Mouse (Mus musculus) liver, embryonic 15.5 days (tissue): ENCODE results near the gene Ncaph. TPM values are rescaled to one million over a fixed set of nuclear protein-coding genes. Genes with fewer than 3 reads are reported as not detected.
"Not testable (repeated sequence)": the region's sequence is repeated elsewhere in the genome, so short reads cannot be mapped to it uniquely, and the experiment has no call there.

ENCODE experiments used
- ATAC-seq: fragments of 200-750 bp; cut with Nextera tagmentation; 2 replicates; pipeline ENCODE4 v1.8.0; 2017; ENCODE audit warnings: moderate number of reproducible peaks, mild to moderate bottlenecking, moderate library complexity; ENCODE audit not compliant: insufficient read depth
- H3K27ac ChIP-seq: fragments of 300-500 bp; sonication (generic); replicated peaks from 2 replicates; pipeline ENCODE4 v1.5.1; 2015; ENCODE audit warnings: mild to moderate bottlenecking, inconsistent platforms
- H3K27me3 ChIP-seq: fragments of 300-500 bp; sonication (generic); 2 replicates; pipeline ENCODE4 v1.6.1; 2015; ENCODE audit warnings: mild to moderate bottlenecking, inconsistent platforms
- H3K36me3 ChIP-seq: fragments of 300-500 bp; sonication (generic); replicated peaks from 2 replicates; pipeline ENCODE4 v1.6.1; 2015; ENCODE audit warnings: moderate library complexity, mild to moderate bottlenecking, inconsistent platforms
- H3K4me1 ChIP-seq: fragments of 300-500 bp; sonication (generic); replicated peaks from 2 replicates; pipeline ENCODE4 v1.6.1; 2015; ENCODE audit warnings: inconsistent platforms
- H3K4me2 ChIP-seq: fragments of 300-500 bp; sonication (generic); 2 replicates; pipeline ENCODE4 v1.6.1; 2015; ENCODE audit warnings: moderate library complexity, mild to moderate bottlenecking, inconsistent platforms
- H3K4me3 ChIP-seq: fragments of 300-500 bp; sonication (generic); replicated peaks from 2 replicates; pipeline ENCODE4 v1.5.1; 2015; ENCODE audit warnings: mild to moderate bottlenecking, inconsistent platforms
- H3K9ac ChIP-seq: fragments of 300-500 bp; sonication (generic); 2 replicates; pipeline ENCODE4 v1.6.1; 2015; ENCODE audit warnings: moderate library complexity, mild to moderate bottlenecking, inconsistent platforms
- H3K9me3 ChIP-seq: fragments of 300-500 bp; sonication (generic); replicated peaks from 2 replicates; pipeline ENCODE4 v1.6.1; 2016; ENCODE audit warnings: inconsistent platforms
- whole genome bisulfite sequencing: fragments of 180-500 bp; shearing (Covaris S2); methylation state at CpG from one replicate; pipeline ENCODE4 v1.1.7; 2015; ENCODE audit warnings: mixed read lengths; ENCODE audit not compliant: insufficient replicate concordance; 5-methylcytosine and 5-hydroxymethylcytosine counted together
- polyA plus RNA-seq: library from polyadenylated mRNA; unstranded; fragments of >200 nt; fragmentation: Nextera tagmentation; extraction: Ambion mirVana; gene quantifications from 2 replicates; pipeline ENCODE4 v1.2.1, GENCODE M21; 2015

Ncaph gene
- 54.9 and 57.2 TPM in 2 replicates for polyA plus RNA-seq

- Histone ChIP-seq H3K9ac (peak within 1 kb of the TSS; percentile 90), H3K36me3 (peaks cover 8% of the 10 kb centered on the region; the same call in 1 of the 2 replicates), H3K4me3 (peak within 1 kb of the TSS; percentile 88), H3K27me3 (no peaks in the 10 kb centered on the region), H3K4me1 (peaks cover 80% of the 10 kb centered on the region), H3K27ac (peak within 1 kb of the TSS; percentile 96), H3K9me3 (no peaks in the 10 kb centered on the region), H3K4me2 (peak within 1 kb of the TSS; percentile 76)
- WGBS = 1% methylated on average over 57 of the region's 57 CpGs
- peak; percentile 94 for ATAC-seq
These were observed at the start of gene Ncaph for GRCm38 (mm10) chr2:127133621-127134461. TSS of gene Ncaph (minus strand) at chr2:127133954.

DNA sequence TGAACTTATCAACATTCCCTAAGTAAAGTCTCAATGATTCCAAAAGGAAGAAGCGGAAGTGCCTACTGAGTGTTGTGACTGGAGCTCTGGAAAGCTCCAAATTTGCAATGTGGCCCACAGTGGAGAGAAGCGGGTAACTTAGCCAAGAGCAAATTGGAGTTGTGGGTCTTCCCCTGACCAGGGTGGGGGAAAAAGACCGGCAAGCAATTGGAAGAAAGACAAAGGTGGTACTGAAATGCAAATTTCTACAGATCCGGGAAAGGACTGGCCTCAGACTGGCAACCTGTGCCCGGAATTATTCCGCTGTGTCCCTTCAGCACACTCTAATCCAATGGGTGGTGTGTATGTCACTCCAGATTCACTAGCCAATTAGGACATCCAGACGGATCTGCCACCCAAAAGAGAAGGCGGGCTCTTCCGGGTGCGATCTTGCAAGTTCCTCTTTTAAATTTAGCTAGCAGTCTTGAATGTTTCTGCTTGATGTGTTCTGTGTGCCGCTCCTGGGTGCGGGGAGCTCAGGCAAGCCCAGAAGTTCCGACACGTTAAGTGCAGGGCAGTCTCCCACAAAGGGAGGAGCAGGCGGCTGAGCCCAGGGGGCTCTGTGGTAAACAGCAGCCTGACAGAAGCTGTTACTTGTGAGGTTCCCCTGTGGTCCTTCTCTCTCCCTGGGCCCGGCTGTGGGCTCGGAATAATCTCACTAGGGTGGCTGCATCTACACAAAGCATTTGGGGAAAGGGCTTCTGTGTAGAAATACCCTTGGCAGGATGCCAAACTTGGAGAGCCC lies 49.0 kb upstream of the Ncaph start:
- H3K9me3 ChIP-seq = no peaks in the 10 kb centered on the region
- H3K36me3 ChIP-seq = no peaks in the 10 kb centered on the region
- peak; percentile 100 for ATAC-seq
- H3K4me1 ChIP-seq = peaks cover 8% of the 10 kb centered on the region
- peak overlapping the region; percentile 74 for H3K9ac ChIP-seq
- 3% methylated on average over 17 of the region's 17 CpGs for WGBS
- H3K27ac ChIP-seq = peak overlapping the region; percentile 78
- H3K4me2 ChIP-seq = peak overlapping the region; percentile 82
- peaks cover 2% of the 10 kb centered on the region; the same call in 1 of the 2 replicates for H3K27me3 ChIP-seq
- H3K4me3 ChIP-seq = peak overlapping the region; percentile 65

GRCm38 (mm10) chr2:127166261-127166660 lies 32.5 kb upstream of the Ncaph start:
- not testable (repeated sequence) for ATAC-seq, H3K27ac ChIP-seq, H3K9ac ChIP-seq, H3K36me3 ChIP-seq, H3K4me3 ChIP-seq, H3K4me1 ChIP-seq, H3K4me2 ChIP-seq, H3K9me3 ChIP-seq
- peaks cover 18% of the 10 kb centered on the region for H3K27me3 ChIP-seq
- 9% methylated on average over 1 of the region's 1 CpGs for WGBS

GRCm38 (mm10) chr2:127165675-127166074 lies 31.9 kb upstream of the Ncaph start:
- ATAC-seq = no peak
- Histone ChIP-seq H3K27ac (no peak overlapping the region), H3K36me3 (no peaks in the 10 kb centered on the region), H3K4me3 (no peak overlapping the region), H3K9ac (no peak overlapping the region), H3K4me2 (no peak overlapping the region), H3K9me3 (no peaks in the 10 kb centered on the region), H3K27me3 (peaks cover 18% of the 10 kb centered on the region), H3K4me1 (no peaks in the 10 kb centered on the region)
- WGBS = 42% methylated on average over 4 of the region's 4 CpGs

GRCm38 (mm10) chr2:127145699-127146098 lies 11.9 kb upstream of the Ncaph start:
- peak overlapping the region; percentile 15; the same call in 1 of the 2 replicates for H3K9ac ChIP-seq
- H3K4me3 ChIP-seq = no peak overlapping the region
- peaks cover 57% of the 10 kb centered on the region for H3K4me1 ChIP-seq
- no peaks in the 10 kb centered on the region for H3K9me3 ChIP-seq
- H3K4me2 ChIP-seq = peak overlapping the region; percentile 27
- peak overlapping the region; percentile 71 for H3K27ac ChIP-seq
- peak; percentile 35 for ATAC-seq
- WGBS = 23% methylated on average over 3 of the region's 3 CpGs
- no peaks in the 10 kb centered on the region for H3K27me3 ChIP-seq
- H3K36me3 ChIP-seq = peaks cover 13% of the 10 kb centered on the region

- Histone ChIP-seq H3K4me1 (peaks cover 66% of the 10 kb centered on the region), H3K36me3 (peaks cover 33% of the 10 kb centered on the region), H3K9me3 (no peaks in the 10 kb centered on the region), H3K27me3 (no peaks in the 10 kb centered on the region), H3K4me3 (peak within 1 kb of the TSS; percentile 78), H3K9ac (peak within 1 kb of the TSS; percentile 77), H3K27ac (peak within 1 kb of the TSS; percentile 77), H3K4me2 (peak within 1 kb of the TSS; percentile 95)
- peak; percentile 97 for ATAC-seq
- 2% methylated on average over 31 of the region's 31 CpGs for WGBS
These were observed 9.7 kb upstream of the Ncaph start, which contains the start of gene Itpripl1 for GRCm38 (mm10) chr2:127143158-127144063. TSS of gene Itpripl1 (minus strand) at chr2:127143442.

GRCm38 (mm10) chr2:127142577-127143157 lies 8.9 kb upstream of the Ncaph start:
- Histone ChIP-seq H3K36me3 (peaks cover 36% of the 10 kb centered on the region), H3K9me3 (no peaks in the 10 kb centered on the region), H3K27ac (peak overlapping the region; percentile 74), H3K9ac (peak overlapping the region; percentile 77), H3K27me3 (no peaks in the 10 kb centered on the region), H3K4me1 (peaks cover 72% of the 10 kb centered on the region), H3K4me3 (peak overlapping the region; percentile 78), H3K4me2 (peak overlapping the region; percentile 95)
- WGBS = 7% methylated on average over 6 of the region's 6 CpGs
- no peak; the same call in 1 of the 2 replicates for ATAC-seq

DNA sequence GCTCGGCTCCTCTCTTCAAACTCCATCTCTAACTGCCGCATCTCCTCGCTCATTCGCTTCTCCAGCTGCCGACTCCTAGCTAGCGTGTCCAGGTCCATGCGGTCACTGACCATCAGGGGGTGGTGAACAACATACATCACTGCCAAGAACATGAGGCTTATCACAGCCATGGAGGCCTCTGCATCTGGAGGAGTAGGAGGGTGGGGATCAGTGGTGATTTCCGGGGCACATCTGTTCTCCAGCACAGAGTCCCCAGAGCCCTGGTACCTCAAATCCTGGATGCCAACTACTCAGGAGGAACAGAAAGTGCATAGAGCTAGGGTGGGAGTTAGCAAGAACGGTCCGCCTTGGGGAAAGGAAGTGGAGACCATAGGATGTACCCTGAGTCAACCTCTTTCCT lies 8.3 kb upstream of the Ncaph start:
- no peaks in the 10 kb centered on the region for H3K9me3 ChIP-seq
- H3K4me2 ChIP-seq = peak overlapping the region; percentile 95
- H3K36me3 ChIP-seq = peaks cover 36% of the 10 kb centered on the region
- 57% methylated on average over 10 of the region's 10 CpGs for WGBS
- H3K27me3 ChIP-seq = no peaks in the 10 kb centered on the region
- no peak for ATAC-seq
- H3K4me1 ChIP-seq = peaks cover 79% of the 10 kb centered on the region
- peak overlapping the region; percentile 77 for H3K9ac ChIP-seq
- peak overlapping the region; percentile 74 for H3K27ac ChIP-seq
- H3K4me3 ChIP-seq = peak overlapping the region; percentile 78

DNA sequence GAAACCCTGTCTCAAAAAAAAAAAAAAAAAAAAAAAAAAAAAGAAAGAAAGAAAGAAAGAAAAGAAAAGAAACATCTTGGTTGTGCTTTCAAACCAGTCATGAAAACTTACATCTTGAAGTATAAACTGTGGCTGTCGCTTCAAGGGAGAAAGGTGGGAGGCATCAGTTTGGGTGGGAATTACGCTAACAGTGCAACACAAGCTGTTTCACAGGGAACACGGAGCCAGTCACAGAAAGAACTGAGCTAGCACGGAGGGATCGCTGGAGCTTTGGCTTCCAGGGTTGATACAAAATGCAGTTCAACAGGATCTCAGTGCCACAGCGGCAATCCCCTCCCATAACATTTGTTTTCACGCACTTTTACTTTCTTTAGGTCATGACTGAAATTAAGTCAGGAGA lies 6.3 kb upstream of the Ncaph start:
- Histone ChIP-seq H3K4me2 (no peak overlapping the region), H3K27ac (no peak overlapping the region), H3K36me3 (peaks cover 36% of the 10 kb centered on the region), H3K4me3 (no peak overlapping the region), H3K9ac (no peak overlapping the region), H3K4me1 (peaks cover 77% of the 10 kb centered on the region), H3K9me3 (no peaks in the 10 kb centered on the region), H3K27me3 (no peaks in the 10 kb centered on the region)
- WGBS = 94% methylated on average over 7 of the region's 7 CpGs
- no peak for ATAC-seq

GRCm38 (mm10) chr2:127139605-127140004 lies 5.9 kb upstream of the Ncaph start:
- Histone ChIP-seq H3K27ac (no peak overlapping the region), H3K9me3 (no peaks in the 10 kb centered on the region), H3K4me3 (no peak overlapping the region), H3K36me3 (peaks cover 36% of the 10 kb centered on the region), H3K9ac (no peak overlapping the region), H3K27me3 (no peaks in the 10 kb centered on the region), H3K4me1 (peaks cover 76% of the 10 kb centered on the region), H3K4me2 (no peak overlapping the region)
- no peak for ATAC-seq
- WGBS = 84% methylated on average over 1 of the region's 1 CpGs
